Mouse (Mus musculus) retina, postnatal 1 day (tissue): ENCODE measurements at regions not wholly inside any gene's neighbourhood (a gene's known extent, or its start where the extent isn't known, plus 50 kb on each side); places are given as distances from the start of the nearest gene placed in this dataset.

Source experiments
- DNase-seq: peaks from one replicate; pipeline ENCODE4 v3.0.0-alpha.2; 2012

- no peak for DNase-seq
These were observed 530.6 kb downstream of the Lmo4 start for GRCm38 (mm10) chr3:143674446-143674845.

GRCm38 (mm10) chr3:143662041-143662685, 542.9 kb downstream of the Lmo4 start:
- DNase-seq = no peak

- no peak for DNase-seq
These were observed 545.5 kb downstream of the Lmo4 start for GRCm38 (mm10) chr3:143659421-143659978.

- DNase-seq = no peak
These were observed 557.8 kb downstream of the Lmo4 start for GRCm38 (mm10) chr3:143647237-143647636.

GRCm38 (mm10) chr3:143646836-143647235, 558.2 kb downstream of the Lmo4 start:
- no peak for DNase-seq

- DNase-seq = no peak
These were observed 572.0 kb downstream of the Lmo4 start for GRCm38 (mm10) chr3:143633036-143633435.

- no peak for DNase-seq
These were observed 573.8 kb downstream of the Lmo4 start for GRCm38 (mm10) chr3:143631183-143631582.

GRCm38 (mm10) chr3:143624906-143625305, 580.1 kb downstream of the Lmo4 start:
- DNase-seq = no peak

GRCm38 (mm10) chr3:143622275-143622674, 582.7 kb downstream of the Lmo4 start:
- no peak for DNase-seq

GRCm38 (mm10) chr3:143619125-143619524, 585.9 kb downstream of the Lmo4 start:
- no peak for DNase-seq

GRCm38 (mm10) chr3:143614895-143615294, 590.1 kb downstream of the Lmo4 start:
- peak; percentile 45 for DNase-seq

GRCm38 (mm10) chr3:143614004-143614403, 591.0 kb downstream of the Lmo4 start:
- no peak for DNase-seq

GRCm38 (mm10) chr3:143609673-143610072, 595.3 kb downstream of the Lmo4 start:
- peak; percentile 6 for DNase-seq

GRCm38 (mm10) chr3:143599120-143599519, 605.9 kb downstream of the Lmo4 start:
- peak; percentile 34 for DNase-seq

- DNase-seq = peak; percentile 40
These were observed 607.9 kb downstream of the Lmo4 start for GRCm38 (mm10) chr3:143596949-143597593.

- no peak for DNase-seq
These were observed 608.9 kb downstream of the Lmo4 start for GRCm38 (mm10) chr3:143596011-143596683.

- no peak for DNase-seq
These were observed 609.9 kb downstream of the Lmo4 start for GRCm38 (mm10) chr3:143595081-143595480.

- DNase-seq = no peak
These were observed 610.3 kb downstream of the Lmo4 start for GRCm38 (mm10) chr3:143594676-143595075.

GRCm38 (mm10) chr3:143586653-143587052, 618.4 kb downstream of the Lmo4 start:
- DNase-seq = no peak

GRCm38 (mm10) chr3:143584692-143585603, 620.1 kb downstream of the Lmo4 start:
- DNase-seq = no peak

- no peak for DNase-seq
These were observed 628.5 kb downstream of the Lmo4 start for GRCm38 (mm10) chr3:143576338-143577007.

- DNase-seq = no peak
These were observed 629.3 kb downstream of the Lmo4 start for GRCm38 (mm10) chr3:143575737-143576136.
